Mouse (Mus musculus): Measurements from ENCODE around the gene Mark1.

DNA sequence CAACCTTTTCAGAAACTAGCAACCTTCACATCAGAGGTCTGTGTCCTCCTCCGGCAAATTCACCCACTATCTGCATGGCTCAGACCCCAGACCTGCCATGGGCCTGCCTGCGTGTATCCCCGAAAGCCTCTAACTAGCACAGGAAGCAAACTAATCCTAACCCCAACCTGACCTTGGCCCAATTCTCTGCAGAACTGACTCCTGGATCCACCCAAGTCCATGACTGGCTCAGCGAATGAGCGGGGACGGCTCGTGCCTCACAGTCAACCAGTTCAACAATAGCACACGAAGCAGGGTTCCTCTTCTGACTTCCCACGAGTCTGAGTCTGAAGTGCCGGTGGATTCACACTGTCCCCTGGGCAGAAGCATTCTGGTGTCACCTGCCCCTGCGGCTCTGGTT lies 125.5 kb downstream of the Mark1 start:
- no peak for TF ChIP-seq CTCF (IDR thresholded peaks at IDR 0.05)
- TF ChIP-seq EP300 (IDR thresholded peaks at IDR 0.05) = no peak
